Mouse (Mus musculus) gastrocnemius, adult 18-20 months (tissue): Measurements from ENCODE around the gene Rpl37a. TPM values are rescaled to one million over a fixed set of nuclear protein-coding genes. Genes with fewer than 3 reads are reported as not detected.

ENCODE experiments used
- DNase-seq: peaks from one replicate; pipeline ENCODE4 v3.0.0; 2021; ENCODE audit warnings: low spot score
- long read RNA-seq, 2 experiments: library from polyadenylated mRNA; stranded (forward); transcript quantifications; one replicate each; pipeline ENCODE4 v2.0.0; 2021
- total RNA-seq, 2 experiments: library from RNA; stranded (reverse); gene quantifications; 2 replicates each; pipeline ENCODE4 v1.2.3; 2021

The Rpl37a gene
- total RNA-seq, result 100 to 1,000 TPM; 566 to 581 TPM
- long read RNA-seq, experiment 1, transcript Rpl37a-201 (4 exons, 558 nt), result major isoform, 187 of 195 reads
- long read RNA-seq, experiment 1, partial matches to known transcripts, result 1 of 195 reads
- long read RNA-seq, experiment 1, other reads (novel, unspliced or antisense), result 3 of 195 reads
- long read RNA-seq, experiment 2, transcript Rpl37a-201 (4 exons, 558 nt), result major isoform, 163 of 169 reads
- long read RNA-seq, experiment 2, partial matches to known transcripts, result 1 of 169 reads
- long read RNA-seq, experiment 2, other reads (novel, unspliced or antisense), result 1 of 169 reads

DNA sequence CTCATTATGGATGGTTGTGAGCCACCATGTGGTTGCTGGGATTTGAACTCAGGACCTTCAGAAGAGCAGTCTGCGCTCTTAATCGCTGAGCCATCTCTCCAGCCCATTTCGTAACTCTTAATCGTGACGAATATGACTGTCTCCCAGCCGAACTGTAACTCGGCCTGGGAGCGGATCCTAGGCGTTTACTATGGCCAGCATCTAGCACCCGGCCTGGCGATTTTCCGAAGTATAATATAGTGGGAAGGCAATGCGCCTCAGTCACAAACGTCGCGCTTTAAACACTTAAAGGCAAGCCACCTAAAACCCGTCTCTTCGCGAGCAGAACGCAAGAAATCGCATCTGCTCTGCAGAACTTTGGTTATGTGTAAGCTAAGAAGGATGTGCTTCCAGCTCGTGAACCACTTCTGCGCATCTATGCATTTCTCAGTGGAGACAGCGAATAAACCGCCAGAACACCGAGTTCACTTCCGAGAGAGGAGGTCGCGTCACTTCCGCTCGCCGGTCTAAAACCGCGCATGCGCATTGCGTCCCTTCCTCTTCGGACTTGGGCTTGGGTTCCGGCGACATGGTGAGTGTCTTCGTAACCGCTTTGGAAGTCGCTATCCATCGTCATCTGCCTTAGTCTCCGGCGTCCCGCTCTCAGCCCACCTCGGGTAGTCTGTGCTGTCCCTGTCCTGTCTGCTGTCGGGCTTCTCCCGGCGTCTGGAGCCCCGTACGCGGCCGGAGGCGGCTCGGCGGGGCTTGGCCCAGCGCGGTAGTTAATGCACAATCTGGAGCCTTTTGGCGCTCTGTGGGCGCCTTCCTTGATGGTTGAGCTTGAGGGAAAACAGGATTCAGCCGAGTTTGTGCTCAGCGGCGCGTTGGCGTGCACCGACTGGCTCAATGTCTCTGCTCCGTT lies at the start of gene Rpl37a:
Gene Rpl37a, plus strand, starts transcription at position 538 of the 901 bp plus-strand sequence.
- peak; percentile 94 for DNase-seq

- no peak for DNase-seq
Observed at GRCm38 (mm10) chr1:72673070-72673469, 38.0 kb upstream of the Rpl37a start.

DNA sequence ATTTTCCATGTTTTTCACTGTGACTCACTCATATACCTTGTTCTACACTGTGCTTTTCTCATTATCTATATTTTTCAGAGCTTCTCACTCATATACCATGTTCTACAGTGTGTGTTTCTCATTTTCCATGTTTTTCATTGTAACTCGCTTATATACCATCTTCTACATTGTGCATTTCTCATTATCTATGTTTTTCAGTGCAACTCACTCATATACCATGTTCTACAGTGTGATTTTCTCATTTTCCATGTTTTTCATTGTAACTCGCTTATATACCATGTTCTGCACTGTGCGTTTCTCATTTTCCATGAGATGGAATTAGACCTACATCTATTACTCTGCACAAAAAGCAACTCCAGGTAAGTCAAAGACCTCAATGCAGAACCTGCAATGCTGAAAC lies 14.8 kb upstream of the Rpl37a start:
- DNase-seq, result no peak

DNA sequence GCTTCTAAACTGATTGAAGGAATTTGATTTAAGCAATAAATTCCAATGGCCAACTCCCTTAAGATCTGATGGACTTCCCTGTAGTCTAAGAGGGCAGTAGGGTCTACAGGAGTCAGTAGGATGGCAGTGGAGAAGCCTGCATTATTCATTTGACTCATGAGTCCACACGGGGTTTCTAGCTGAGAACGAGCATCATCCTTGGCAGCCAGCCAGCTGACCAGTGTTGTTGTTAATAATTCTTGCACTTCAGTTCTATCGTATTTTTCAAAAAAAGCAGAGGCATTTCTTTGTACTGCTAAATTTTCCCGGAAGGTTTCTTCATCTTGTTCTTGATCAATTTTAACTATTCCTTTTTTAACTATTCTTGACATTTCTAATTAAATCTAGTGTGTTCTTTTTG lies 12.4 kb upstream of the Rpl37a start:
- no peak for DNase-seq

GRCm38 (mm10) chr1:72700479-72700878 lies 10.6 kb upstream of the Rpl37a start, which contains the start of gene Ankar:
Gene Ankar, minus strand, starts transcription at chr1:72700579.
- no peak for DNase-seq

GRCm38 (mm10) chr1:72707525-72707924 lies 3.6 kb upstream of the Rpl37a start:
- no peak for DNase-seq

- no peak for DNase-seq
Observed at GRCm38 (mm10) chr1:72711684-72712083, 594 bp downstream of the Rpl37a start.

DNA sequence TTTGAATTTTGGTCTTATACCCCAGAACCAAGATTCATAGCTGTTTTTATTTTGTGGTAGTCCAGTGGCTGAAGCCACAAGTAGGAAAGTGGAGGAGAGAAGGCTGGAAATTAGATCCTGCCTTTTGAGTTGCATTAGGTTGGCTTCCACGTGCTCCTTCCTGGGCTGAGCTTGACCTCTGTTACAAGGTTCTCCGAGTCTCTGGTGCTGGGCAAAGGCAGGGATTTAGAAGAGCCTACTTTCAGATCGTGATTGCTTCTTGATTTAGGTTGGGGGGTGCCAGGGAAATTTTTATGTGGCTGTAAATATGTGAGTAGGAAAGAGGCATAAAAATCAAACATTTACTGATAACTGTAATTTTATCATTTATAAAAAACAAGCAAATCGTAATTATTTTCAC lies 3.5 kb downstream of the Rpl37a start:
- no peak for DNase-seq

GRCm38 (mm10) chr1:72715065-72715464 lies 4.0 kb downstream of the Rpl37a start:
- no peak for DNase-seq

GRCm38 (mm10) chr1:72715593-72716361 lies 4.7 kb downstream of the Rpl37a start:
- no peak for DNase-seq

DNA sequence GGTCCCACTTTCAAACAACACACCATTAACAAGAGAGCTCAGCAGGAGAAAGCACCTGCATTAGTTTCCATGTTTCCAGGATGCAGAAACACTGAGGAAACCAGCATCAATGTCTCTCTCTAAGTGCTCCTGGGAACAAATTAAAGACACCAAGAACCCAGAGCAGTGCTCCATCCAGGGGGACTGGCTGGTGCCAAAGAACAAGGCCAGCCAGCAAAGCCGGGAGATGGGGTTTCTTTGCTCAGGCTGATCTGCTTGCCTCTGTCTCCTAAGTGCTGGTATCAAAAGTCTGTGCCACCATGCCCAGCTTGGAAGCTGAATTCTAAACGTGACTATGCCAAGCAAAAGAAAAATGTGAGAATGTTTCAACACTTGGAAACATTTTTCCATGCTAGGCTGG lies 5.3 kb downstream of the Rpl37a start:
- no peak for DNase-seq

- DNase-seq, result peak; percentile 77
Observed at GRCm38 (mm10) chr1:72716926-72717325, 5.8 kb downstream of the Rpl37a start.

DNA sequence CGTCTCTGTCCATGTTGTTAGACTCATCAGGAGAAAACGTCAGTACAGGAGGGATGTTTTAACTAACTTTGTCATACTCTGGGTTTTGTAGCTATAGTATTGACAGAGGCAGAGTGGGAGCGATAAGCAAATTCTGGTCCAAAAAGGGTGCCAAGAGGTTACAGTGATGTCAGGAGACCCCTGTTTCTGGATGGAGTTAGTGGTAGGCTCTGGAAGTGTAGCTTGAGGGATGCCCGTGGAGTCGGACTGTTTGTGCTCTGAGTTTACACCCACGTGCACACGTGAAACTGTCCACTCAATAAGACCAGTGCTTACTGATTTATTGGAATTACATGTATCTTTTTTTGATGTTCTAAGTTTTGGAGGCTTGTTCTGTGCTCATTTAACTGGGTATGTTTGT lies 6.5 kb downstream of the Rpl37a start:
- DNase-seq, result no peak

DNA sequence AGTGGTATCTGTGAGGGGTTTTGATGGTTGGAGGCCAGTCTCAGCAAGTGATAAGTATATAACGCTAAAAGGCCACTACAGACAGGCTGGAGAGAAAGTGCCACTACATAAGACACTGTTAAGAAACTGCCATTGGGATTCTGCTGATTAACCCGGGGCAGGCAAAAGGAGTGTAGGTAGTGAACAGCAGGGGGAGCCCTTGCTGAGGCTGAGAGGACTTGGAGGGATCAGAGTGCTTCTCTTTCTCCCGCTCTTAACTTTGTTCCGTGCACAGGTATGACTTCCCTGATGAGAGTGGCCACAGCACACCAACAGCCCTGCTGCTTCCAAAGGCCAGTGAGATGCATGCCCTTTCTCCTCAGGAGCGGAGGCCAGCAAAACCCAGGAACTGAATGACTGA lies 7.8 kb downstream of the Rpl37a start:
- DNase-seq, result peak; percentile 57

- DNase-seq, result no peak
Observed at GRCm38 (mm10) chr1:72720115-72720725, 9.1 kb downstream of the Rpl37a start.

GRCm38 (mm10) chr1:72722646-72723045 lies 11.6 kb downstream of the Rpl37a start:
- no peak for DNase-seq

- DNase-seq, result no peak
Observed at GRCm38 (mm10) chr1:72724354-72724753, 13.3 kb downstream of the Rpl37a start.

DNA sequence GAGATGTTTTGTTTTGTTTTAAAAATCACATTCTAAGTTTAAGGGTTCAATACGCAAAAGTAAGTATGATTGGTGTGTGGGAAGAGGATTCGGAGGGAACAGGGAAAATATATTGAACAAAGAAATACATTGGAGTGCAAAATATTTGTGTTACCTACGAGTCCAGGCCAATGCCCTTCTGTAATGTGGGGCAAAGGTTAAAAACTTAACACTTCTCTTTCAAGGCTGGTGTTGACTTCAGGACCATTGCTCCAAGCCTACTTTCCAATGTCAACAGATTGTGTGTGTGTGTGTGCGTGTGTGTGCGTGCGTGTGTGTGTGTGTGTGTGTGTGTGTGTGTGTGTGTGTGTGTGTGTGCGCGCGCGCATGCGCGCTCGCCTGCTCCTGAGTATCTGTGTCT lies 14.9 kb downstream of the Rpl37a start:
- DNase-seq, result no peak

GRCm38 (mm10) chr1:72728781-72729180 lies 17.7 kb downstream of the Rpl37a start:
- DNase-seq, result no peak

GRCm38 (mm10) chr1:72730126-72730525 lies 19.0 kb downstream of the Rpl37a start:
- DNase-seq, result no peak

DNA sequence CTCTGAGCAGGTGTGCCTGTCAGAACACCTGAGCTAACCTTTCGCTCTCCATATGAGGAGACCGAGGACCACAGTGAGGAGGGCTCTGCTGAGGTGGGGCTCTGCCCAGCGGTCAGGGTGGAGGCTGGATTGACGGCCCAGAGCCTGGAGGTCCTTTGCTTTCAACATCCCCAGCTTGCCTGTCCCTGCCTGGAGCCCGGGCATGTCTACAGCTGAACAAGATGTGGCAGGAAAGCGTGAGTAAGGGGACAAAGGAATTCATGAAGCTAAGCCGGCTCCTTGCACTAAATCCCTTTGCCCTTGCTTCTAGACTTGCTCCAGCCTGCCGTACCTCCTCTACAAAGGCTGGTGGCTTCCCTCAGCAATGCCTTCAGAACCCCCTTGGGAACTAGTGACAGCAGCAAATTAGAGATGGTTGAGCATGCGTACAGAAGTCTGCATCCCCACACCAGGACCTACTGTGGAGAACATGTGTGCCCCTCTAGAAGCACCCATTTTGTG lies 22.2 kb downstream of the Rpl37a start:
- DNase-seq, result no peak
